Mouse (Mus musculus) embryo, embryonic 11 days (tissue): ENCODE data around the gene Hbb-bs.
"Not testable (repeated sequence)": the region's sequence is repeated elsewhere in the genome, so short reads cannot be mapped to it uniquely, and the experiment has no call there.

ENCODE experiments used
- DNase-seq: peaks from one replicate; pipeline ENCODE4 v3.0.0-alpha.2; 2015

The Hbb-bs gene

DNA sequence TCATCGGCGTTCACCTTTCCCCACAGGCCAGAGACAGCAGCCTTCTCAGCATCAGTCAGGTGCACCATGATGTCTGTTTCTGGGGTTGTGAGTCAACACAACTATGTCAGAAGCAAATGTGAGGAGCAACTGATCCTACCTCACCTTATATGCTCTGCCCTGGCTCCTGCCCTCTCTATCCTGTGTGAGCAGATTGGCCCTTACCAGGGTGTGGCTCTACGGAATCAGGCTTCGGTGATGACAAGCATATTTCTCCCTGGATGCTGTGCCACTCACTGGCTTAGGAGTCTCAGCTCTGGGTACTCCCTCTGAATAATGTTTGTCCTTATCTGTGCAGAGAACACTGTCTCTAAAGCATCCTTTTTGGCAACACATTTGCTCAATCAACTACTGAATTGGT, at the start of gene Hbb-bs:
Gene Hbb-bs (minus strand): TSS at position 289 of the 400 bp plus-strand sequence.
- DNase-seq: no peak

GRCm38 (mm10) chr7:103877093-103877492, 49.2 kb upstream of the Hbb-bs start:
- DNase-seq: no peak

GRCm38 (mm10) chr7:103874451-103874850, 46.6 kb upstream of the Hbb-bs start:
- no peak for DNase-seq

- DNase-seq: peak; percentile 17
Measured at GRCm38 (mm10) chr7:103873064-103873463, 45.2 kb upstream of the Hbb-bs start.

DNA sequence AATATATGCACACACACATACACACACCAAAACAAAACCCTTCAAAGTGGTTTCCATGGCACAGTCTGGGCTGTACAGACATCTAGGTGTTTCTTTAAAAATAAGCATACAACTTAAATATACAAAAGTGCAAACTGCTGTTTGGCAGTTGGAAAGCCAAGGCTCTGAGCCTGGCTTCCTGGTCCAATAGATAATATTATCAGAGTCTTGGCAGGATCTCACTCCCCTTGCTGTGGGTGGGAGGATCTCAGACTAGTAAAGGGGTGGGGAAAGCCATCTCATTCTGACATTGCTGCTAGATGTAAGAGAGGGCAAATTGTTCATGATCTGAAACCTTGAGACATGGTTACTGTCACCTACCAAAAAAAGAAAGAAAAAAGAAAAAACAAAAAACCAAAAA, 42.8 kb upstream of the Hbb-bs start:
- DNase-seq: no peak

- DNase-seq: no peak
Measured at GRCm38 (mm10) chr7:103865716-103866115, 37.8 kb upstream of the Hbb-bs start.

DNA sequence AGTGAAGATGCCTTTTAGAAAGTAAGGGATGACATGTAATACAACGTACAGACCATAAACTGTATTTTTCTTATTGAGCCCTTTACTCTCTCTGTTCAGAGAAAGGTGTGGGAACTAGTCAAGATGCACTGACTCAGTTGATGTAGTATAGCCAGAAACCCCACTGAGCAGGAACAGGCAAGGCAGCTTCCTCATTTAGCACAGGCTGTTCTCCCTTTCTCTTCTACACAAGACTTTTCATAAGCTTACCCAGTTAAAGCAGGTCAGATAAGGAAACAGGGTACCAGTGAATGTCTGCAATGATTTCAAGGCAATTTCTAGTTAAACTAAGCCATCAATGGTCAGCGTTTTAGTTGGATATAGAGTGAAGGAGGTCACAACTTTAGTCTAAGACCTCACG, 33.6 kb upstream of the Hbb-bs start:
- no peak for DNase-seq

DNA sequence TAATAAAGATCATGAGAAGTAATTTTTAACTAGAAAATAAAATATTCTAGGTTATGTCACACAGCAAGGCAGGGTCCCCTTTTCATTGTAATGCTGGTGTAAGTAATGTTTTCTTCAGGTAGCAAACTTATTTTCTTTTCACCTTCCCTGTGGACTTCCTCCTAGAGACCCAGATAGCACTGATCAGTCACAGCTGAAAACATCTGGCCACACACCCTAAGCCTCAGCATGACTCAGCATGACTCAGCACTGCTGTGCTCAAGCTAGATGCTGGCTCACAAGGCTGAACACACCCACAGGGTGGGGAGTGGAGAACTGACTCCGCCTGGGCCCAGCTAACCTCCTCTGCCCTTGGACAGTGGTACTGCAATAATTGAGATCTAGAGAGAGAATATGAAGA, 33.0 kb upstream of the Hbb-bs start:
- DNase-seq: peak; percentile 58

DNA sequence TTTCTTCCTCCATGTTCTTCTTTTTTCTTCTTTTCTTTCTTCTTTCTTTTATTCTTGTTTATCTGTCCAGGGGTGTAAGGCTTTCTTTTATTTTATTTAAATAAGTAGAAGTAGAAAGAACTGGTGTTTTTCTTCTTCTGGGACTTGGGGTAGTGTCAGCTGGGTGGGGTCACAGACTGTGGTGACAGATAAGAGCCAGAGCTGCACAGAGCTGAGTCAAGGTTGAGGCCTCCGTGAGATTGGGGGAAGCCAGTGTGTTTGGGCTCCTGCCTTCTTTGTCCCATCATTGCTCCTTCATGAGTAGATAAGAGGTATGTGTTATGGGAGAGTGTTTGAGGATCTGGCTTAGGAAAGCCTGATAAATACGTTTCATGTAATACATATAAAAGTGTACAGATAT, 31.2 kb upstream of the Hbb-bs start:
- DNase-seq: no peak

DNA sequence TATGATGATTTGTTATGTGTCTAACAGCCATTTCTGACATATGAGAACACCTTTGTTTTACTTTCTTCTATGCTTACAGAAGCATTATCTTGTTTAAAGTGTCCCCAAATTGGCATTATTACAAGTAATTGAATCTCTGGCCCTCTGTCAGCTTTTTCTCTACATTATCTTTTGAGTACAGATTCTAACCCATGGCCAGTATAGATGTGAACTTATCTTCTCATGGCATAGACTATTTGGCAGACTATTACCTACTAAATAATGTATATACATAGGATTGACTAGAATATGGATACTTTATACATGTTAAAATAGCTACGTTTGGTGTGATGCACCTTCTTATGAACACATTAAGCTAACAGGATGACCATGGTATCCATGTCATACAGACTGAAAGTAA, 26.8 kb upstream of the Hbb-bs start:
- DNase-seq: no peak

DNA sequence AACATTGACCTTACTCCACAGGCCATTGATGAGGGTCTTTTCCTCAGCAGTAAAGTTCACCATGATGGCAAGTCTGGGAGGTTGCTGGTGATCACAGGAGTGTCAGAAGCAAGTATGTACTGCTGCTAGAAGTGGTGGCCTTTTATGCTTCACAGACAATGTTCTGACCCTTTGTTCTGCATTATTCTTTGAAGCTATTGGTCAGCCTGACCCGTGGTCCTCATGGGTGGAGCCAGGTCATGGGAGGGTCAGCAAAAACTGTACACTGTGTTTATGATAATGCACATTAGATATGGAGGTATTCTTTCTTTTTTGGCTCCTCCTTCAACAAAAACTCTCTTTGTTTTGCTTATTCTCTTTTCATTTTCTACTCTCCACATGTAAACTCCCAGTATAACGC, 25.2 kb upstream of the Hbb-bs start, which contains the start of gene Hbb-y:
Gene Hbb-y (minus strand): TSS at position 127 of the 400 bp plus-strand sequence.
- no peak for DNase-seq

- no peak for DNase-seq
Measured at GRCm38 (mm10) chr7:103844525-103845325, 16.8 kb upstream of the Hbb-bs start.

DNA sequence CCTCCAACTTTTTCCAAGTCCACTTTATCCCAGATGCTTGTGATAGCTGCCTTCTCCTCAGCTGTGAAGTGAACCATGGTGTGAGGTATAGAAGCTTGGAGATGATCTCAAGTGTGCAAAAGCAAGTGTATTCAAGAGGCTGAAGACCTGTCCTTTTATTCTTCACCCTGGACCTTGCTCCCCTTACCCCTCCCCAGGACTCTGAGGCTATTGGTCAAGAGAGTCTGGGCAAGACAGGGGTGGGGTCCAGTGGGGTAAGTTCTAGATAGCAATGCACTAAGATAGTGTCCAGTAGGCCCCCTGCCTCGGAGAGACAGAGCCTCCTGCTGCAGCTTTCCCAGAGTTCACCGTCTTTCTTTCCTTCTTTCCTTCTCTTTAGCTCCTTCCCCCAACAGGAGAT, 15.1 kb upstream of the Hbb-bs start, which contains the start of gene Hbb-bh1:
Gene Hbb-bh1 (minus strand): TSS at position 131 of the 400 bp plus-strand sequence.
- no peak for DNase-seq

DNA sequence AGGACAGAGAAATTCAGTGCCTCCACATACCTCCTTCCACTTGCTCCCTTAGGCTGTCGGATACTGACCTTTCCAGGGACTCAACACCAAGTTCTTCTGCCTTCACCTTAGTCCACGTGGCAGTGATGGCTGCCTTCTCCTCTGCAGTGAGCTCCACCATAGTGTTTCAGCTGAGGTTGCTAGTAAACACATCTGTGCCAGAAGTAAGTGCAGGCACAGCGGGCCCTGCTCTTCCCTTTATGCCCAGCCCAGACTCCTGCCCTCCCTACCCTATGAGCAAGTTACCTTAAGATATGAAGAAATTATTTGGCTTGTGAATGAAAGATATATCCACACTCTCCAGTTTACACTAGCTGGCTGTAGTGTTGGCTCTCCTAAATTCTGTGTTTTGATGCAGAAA, 12.4 kb upstream of the Hbb-bs start, which contains the start of gene Hbb-bh2:
Gene Hbb-bh2 (minus strand): TSS at position 253 of the 400 bp plus-strand sequence.
- no peak for DNase-seq

DNA sequence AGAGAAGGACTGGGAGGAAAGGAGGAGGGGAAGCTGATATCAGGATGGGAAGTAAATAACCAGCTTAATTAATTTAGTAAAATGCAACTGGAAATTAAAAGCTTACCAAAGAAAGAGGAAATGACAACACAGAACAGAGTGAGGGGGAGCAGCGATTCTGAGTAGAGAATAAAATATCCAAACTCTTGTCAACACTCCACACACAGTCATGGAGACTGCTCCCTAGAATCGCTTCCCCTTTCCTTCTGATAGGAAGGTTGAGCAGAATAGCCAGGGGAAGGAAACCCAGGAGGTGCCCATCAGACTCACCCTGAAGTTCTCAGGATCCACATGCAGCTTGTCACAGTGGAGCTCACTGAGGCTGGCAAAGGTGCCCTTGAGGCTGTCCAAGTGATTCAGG, 757 bp downstream of the Hbb-bs start:
- not testable (repeated sequence) for DNase-seq

- DNase-seq: no peak
Measured at GRCm38 (mm10) chr7:103826255-103826887, 1.5 kb downstream of the Hbb-bs start.

DNA sequence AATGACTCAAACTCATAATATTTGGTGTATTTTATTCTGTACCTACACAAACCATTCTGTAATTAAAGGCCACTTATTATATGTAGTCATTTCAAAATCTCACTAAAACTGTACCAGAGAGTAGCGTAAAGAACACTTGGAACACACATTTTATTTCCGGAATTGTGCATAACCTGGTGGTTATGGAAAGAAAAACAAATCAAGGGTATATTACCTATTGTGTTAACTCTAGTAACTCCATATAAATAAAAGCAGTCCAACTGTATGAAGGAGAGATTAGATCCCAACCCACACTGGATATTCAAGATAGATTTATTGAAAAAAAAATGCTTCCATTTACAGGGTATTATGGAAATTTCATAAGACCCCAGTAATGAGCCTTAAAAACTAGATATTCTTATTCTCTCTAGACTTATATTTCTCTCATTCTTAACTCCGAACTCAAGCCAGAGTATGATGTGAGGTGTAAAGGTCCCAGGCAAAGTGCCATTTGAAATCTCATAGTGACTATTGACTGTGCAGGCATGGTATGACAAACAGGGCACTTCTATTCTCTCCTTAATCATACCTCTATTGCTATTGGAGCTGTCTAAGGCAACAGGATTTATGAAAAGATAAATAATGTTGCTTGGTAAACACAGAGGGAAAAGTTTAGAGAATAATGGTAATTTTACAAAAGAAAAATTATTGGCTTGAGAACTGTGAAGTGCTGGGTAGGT, 2.2 kb downstream of the Hbb-bs start:
- no peak for DNase-seq

DNA sequence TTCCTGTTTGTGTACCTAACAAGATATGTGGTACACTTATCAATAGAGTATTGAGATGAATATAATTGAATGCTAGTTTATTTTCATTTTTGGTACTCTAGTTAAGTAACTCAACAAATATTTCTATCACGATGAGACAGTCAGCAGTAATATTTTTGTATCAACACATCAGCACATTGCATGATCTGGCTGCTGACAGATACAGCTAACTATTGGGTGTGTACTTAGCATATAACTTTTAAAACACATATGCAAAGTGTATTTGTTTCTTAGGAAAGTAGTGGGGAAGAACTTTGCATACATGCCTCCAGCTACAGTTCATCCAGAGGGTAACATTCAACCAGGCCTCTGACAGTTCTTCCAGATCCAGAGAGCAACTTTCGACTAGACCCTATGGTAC, 3.3 kb downstream of the Hbb-bs start:
- DNase-seq: no peak

DNA sequence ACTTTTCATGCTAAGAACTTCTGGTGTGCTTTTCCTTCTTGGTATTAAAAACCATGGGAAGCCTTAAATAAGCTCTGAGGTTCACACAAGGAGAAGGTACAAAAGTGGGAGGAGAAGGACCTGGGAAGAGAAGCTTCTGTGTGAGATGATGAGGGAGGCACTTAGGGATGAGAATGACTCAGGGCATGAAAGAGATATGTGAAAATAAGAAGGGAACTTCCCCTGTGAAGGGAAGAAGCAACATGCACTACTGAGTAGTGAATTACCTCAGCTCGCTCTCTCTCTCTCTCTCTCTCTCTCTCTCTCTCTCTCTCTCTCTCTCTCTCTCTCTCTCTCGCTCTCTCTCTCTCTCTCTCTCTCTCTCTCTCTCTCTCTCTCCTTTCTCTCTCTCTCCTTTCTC, 12.8 kb downstream of the Hbb-bs start:
- not testable (repeated sequence) for DNase-seq

- DNase-seq: no peak
Measured at GRCm38 (mm10) chr7:103813766-103814165, 14.1 kb downstream of the Hbb-bs start, which contains the start of gene Hbb-bt. TSS of gene Hbb-bt (minus strand) at chr7:103813996.

- not testable (repeated sequence) for DNase-seq
Measured at GRCm38 (mm10) chr7:103813152-103813551, 14.7 kb downstream of the Hbb-bs start.

- no peak for DNase-seq
Measured at GRCm38 (mm10) chr7:103812174-103812573, 15.7 kb downstream of the Hbb-bs start.

DNA sequence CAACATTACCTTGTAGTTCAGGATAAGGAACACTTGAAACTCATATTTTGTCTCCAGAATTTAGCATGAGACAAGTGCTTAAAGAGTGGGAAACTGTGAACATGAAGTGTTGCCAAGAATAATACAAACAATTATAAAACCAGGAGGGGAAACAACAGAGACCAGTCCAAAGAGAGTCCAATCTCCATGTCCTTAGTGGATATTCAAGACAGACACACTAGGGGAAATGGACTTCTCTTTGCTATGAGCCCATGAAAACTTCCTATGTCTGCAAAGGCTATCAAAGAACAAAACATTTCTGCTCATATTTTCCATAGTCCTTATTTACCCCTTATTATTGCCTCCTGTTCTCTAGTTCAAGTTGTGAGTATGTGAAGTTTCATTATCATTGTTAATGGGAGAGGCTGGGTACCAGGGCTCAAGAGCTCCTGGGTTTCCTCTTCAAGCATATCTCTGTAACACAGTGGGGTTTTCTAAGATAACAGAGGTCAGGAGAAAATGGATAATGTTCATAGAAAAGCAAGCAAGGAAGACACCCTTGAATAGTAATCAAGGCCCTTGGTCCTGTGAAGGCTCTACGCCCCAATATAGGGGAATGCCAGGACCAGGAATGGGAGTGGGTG, 16.6 kb downstream of the Hbb-bs start:
- DNase-seq: no peak
